In genomic region chr9:94539346-94539865, GRCm38 (mm10) we compare ENCODE assay signal across 7 mouse cellular contexts. TPM values are rescaled to one million over a fixed set of nuclear protein-coding genes. Genes with fewer than 3 reads are reported as not detected.
DNase-seq lines count a peak whose midpoint lies in the region; ATAC-seq lines count a peak whose summit lies in the region.

No protein-coding gene starts in this region.

- WGBS in lung, embryonic 15.5 days = 33% methylated on average over 8 of the region's 8 CpGs
- WGBS in forebrain, embryonic 10.5 days = 32% methylated on average over 8 of the region's 8 CpGs
- 40% methylated on average over 8 of the region's 8 CpGs for WGBS in limb, embryonic 13.5 days
- 43% methylated on average over 8 of the region's 8 CpGs for WGBS in stomach, embryonic 15.5 days

- no peak for ATAC-seq in lung, embryonic 15.5 days (ENCODE audit: borderline replicate concordance, extremely low read depth, low FRiP score, low TSS enrichment)
- ATAC-seq in limb, embryonic 13.5 days (ENCODE audit: low FRiP score, low read depth) = no peak
- ATAC-seq in stomach, embryonic 15.5 days (ENCODE audit: insufficient read depth, low FRiP score, low read depth) = no peak

- H3K27ac ChIP-seq in lung, embryonic 15.5 days = peak overlapping the region; percentile 99; the same call in 1 of the 2 replicates
- H3K27ac ChIP-seq in forebrain, embryonic 10.5 days = no peak overlapping the region
- H3K27ac ChIP-seq in limb, embryonic 13.5 days = no peak overlapping the region
- no peak overlapping the region; the same call in 1 of the 2 replicates for H3K27ac ChIP-seq in stomach, embryonic 15.5 days

- no peaks in the 10 kb centered on the region for H3K9me3 ChIP-seq in lung, embryonic 15.5 days
- no peaks in the 10 kb centered on the region for H3K9me3 ChIP-seq in forebrain, embryonic 10.5 days
- H3K9me3 ChIP-seq in limb, embryonic 13.5 days = no peaks in the 10 kb centered on the region
- H3K9me3 ChIP-seq in stomach, embryonic 15.5 days = no peaks in the 10 kb centered on the region

- no peak for DNase-seq in lung, postnatal 4 days
- no peak for DNase-seq in forebrain, embryonic 10.5 days (ENCODE audit: extremely low spot score, low spot score)
- no peak for DNase-seq in urinary bladder, postnatal 4 days (ENCODE audit: low spot score in 2 of 2)
- DNase-seq in layer of hippocampus, adult 11-12 months (ENCODE audit: low spot score) = no peak

- H3K4me2 ChIP-seq in lung, embryonic 15.5 days = peak overlapping the region; percentile 89
- peak overlapping the region; percentile 82 for H3K4me2 ChIP-seq in limb, embryonic 13.5 days (replicated peaks)
- H3K4me2 ChIP-seq in stomach, embryonic 15.5 days = peak overlapping the region; percentile 87

- peak overlapping the region; percentile 90 for H3K4me3 ChIP-seq in lung, embryonic 15.5 days
- H3K4me3 ChIP-seq in forebrain, embryonic 10.5 days = peak overlapping the region; percentile 75
- peak overlapping the region; percentile 88 for H3K4me3 ChIP-seq in limb, embryonic 13.5 days
- H3K4me3 ChIP-seq in stomach, embryonic 15.5 days (replicated peaks) = peak overlapping the region; percentile 70

- H3K9ac ChIP-seq in lung, embryonic 15.5 days = peak overlapping the region; percentile 81; the same call in 1 of the 2 replicates
- H3K9ac ChIP-seq in limb, embryonic 13.5 days = 0 out of 2 replicates have a peak overlapping the region, but pooled peaks have one; percentile 91
- no peak overlapping the region for H3K9ac ChIP-seq in stomach, embryonic 15.5 days

- H3K36me3 ChIP-seq in lung, embryonic 15.5 days = no peaks in the 10 kb centered on the region
- H3K36me3 ChIP-seq in forebrain, embryonic 10.5 days (replicated peaks) = no peaks in the 10 kb centered on the region
- H3K36me3 ChIP-seq in limb, embryonic 13.5 days = no peaks in the 10 kb centered on the region
- H3K36me3 ChIP-seq in stomach, embryonic 15.5 days = no peaks in the 10 kb centered on the region

- no peaks in the 10 kb centered on the region for H3K27me3 ChIP-seq in lung, embryonic 15.5 days
- peaks cover 7% of the 10 kb centered on the region for H3K27me3 ChIP-seq in forebrain, embryonic 10.5 days (ENCODE audit: poor library complexity, severe bottlenecking)
- no peaks in the 10 kb centered on the region for H3K27me3 ChIP-seq in limb, embryonic 13.5 days
- H3K27me3 ChIP-seq in stomach, embryonic 15.5 days (replicated peaks) = no peaks in the 10 kb centered on the region

- 0 out of 2 replicates have a peak, but pooled peaks cover 10% of the 10 kb centered on the region for H3K4me1 ChIP-seq in lung, embryonic 15.5 days
- peaks cover 38% of the 10 kb centered on the region for H3K4me1 ChIP-seq in forebrain, embryonic 10.5 days
- H3K4me1 ChIP-seq in limb, embryonic 13.5 days = peaks cover 13% of the 10 kb centered on the region
- H3K4me1 ChIP-seq in stomach, embryonic 15.5 days = 0 out of 2 replicates have a peak, but pooled peaks cover 3% of the 10 kb centered on the region

RNA-seq across cellular contexts. Expression of gene 1190002N15Rik, which starts 1.5 kb away (rescaled TPM):
- 26.0 and 29.0 TPM in 2 replicates for polyA plus RNA-seq in lung, embryonic 15.5 days (2015; fragmentation: Nextera tagmentation; extraction: Ambion mirVana)
- 3.3 and 3.9 TPM in 2 replicates for polyA plus RNA-seq in forebrain, embryonic 10.5 days (2016; fragmentation: Nextera tagmentation; extraction: Ambion mirVana)
- polyA plus RNA-seq in limb, embryonic 13.5 days (2015; fragmentation: Nextera tagmentation; extraction: Ambion mirVana) = 16.2 and 23.2 TPM in 2 replicates
- polyA plus RNA-seq in stomach, embryonic 15.5 days (2015; fragmentation: Nextera tagmentation; extraction: Ambion mirVana) = 23.0 and 24.5 TPM in 2 replicates
